Mouse (Mus musculus): ENCODE results near the gene Nr4a1. TPM values are rescaled to one million over a fixed set of nuclear protein-coding genes. Genes with fewer than 3 reads are reported as not detected.

The Nr4a1 gene
- polyA plus RNA-seq, 1 experiment from 2014 or later: 2.4 TPM

- H3K4me3 ChIP-seq: no peak overlapping the region
- no peaks in the 10 kb centered on the region for H3K9me3 ChIP-seq (replicated peaks)
- ATAC-seq: no peak
- H3K36me3 ChIP-seq (ENCODE audit: poor library complexity, severe bottlenecking): no peaks in the 10 kb centered on the region
- peaks cover 8% of the 10 kb centered on the region for H3K4me1 ChIP-seq
- no peak overlapping the region for H3K4me2 ChIP-seq
- H3K9ac ChIP-seq: no peak overlapping the region
- 60% methylated on average over 14 of the region's 15 CpGs for WGBS
- no peak overlapping the region for H3K27ac ChIP-seq
- H3K27me3 ChIP-seq: no peaks in the 10 kb centered on the region
Observed at GRCm38 (mm10) chr15:101311087-101311770, 57.2 kb downstream of the Nr4a1 start.

DNA sequence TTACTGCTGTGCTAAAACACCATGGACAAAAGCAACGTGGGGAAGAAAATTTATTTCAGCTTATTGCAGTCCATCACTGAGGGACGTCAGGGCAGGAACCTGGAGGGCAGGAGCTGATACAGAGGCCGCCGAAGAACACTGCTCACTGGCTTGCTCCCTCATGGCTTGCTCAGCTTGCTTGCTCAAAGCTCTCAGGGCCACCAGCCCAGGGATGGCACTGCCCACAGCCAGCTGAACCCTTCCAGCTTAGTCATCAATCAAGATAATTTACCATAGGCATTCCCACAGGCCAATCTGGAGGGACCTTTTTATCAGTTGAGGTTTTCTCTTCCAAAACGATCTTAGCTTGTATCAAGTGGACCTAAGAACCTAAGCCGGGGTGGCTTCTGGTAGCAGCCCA lies 57.9 kb downstream of the Nr4a1 start:
- no peak overlapping the region for H3K4me2 ChIP-seq
- no peaks in the 10 kb centered on the region for H3K27me3 ChIP-seq
- no peaks in the 10 kb centered on the region for H3K9me3 ChIP-seq (replicated peaks)
- H3K9ac ChIP-seq: no peak overlapping the region
- no peak overlapping the region for H3K4me3 ChIP-seq
- no peaks in the 10 kb centered on the region for H3K36me3 ChIP-seq (ENCODE audit: poor library complexity, severe bottlenecking)
- 88% methylated on average over 6 of the region's 6 CpGs for WGBS
- peaks cover 16% of the 10 kb centered on the region for H3K4me1 ChIP-seq
- no peak for ATAC-seq
- no peak overlapping the region for H3K27ac ChIP-seq

GRCm38 (mm10) chr15:101315378-101315777 lies 61.3 kb downstream of the Nr4a1 start:
- 75% methylated on average over 4 of the region's 4 CpGs for WGBS
- ATAC-seq: peak; percentile 39; the same call in 1 of the 2 replicates
- no peak overlapping the region for H3K27ac ChIP-seq
- H3K9ac ChIP-seq: no peak overlapping the region
- H3K36me3 ChIP-seq (ENCODE audit: poor library complexity, severe bottlenecking): no peaks in the 10 kb centered on the region
- 0 out of 2 replicates have a peak overlapping the region, but pooled peaks have one; percentile 6 for H3K4me3 ChIP-seq
- peaks cover 12% of the 10 kb centered on the region for H3K4me1 ChIP-seq
- no peaks in the 10 kb centered on the region for H3K27me3 ChIP-seq
- peak overlapping the region; percentile 41; the same call in 1 of the 2 replicates for H3K4me2 ChIP-seq
- H3K9me3 ChIP-seq (replicated peaks): no peaks in the 10 kb centered on the region

DNA sequence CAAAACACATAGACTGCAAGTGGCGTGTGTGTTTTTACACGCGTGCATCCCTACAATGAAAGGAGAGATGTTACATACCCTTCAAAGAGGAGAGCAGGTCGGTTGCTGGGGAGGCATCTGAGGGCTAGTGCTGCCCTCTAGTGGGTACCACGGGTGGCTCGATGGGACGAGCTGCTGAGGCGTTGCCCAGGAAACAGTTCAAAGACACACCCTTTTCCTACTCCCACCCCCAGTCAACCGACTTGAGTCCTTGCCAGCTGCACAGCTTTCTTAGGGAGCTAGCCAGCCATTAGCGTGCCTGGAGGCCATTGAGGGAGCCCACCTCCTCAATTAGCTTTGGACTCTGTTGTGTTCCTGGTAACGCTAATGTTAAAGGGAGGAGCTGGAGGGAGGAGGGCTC lies 61.8 kb downstream of the Nr4a1 start:
- Histone ChIP-seq H3K4me2 (peak overlapping the region; percentile 41), H3K27ac (no peak overlapping the region), H3K9ac (no peak overlapping the region), H3K4me1 (peaks cover 12% of the 10 kb centered on the region), H3K36me3 (ENCODE audit: poor library complexity, severe bottlenecking) (no peaks in the 10 kb centered on the region), H3K9me3 (replicated peaks) (no peaks in the 10 kb centered on the region), H3K4me3 (0 out of 2 replicates have a peak overlapping the region, but pooled peaks have one; percentile 6), H3K27me3 (no peaks in the 10 kb centered on the region)
- 3% methylated on average over 11 of the region's 11 CpGs for whole genome bisulfite sequencing
- peak; percentile 92 for ATAC-seq

DNA sequence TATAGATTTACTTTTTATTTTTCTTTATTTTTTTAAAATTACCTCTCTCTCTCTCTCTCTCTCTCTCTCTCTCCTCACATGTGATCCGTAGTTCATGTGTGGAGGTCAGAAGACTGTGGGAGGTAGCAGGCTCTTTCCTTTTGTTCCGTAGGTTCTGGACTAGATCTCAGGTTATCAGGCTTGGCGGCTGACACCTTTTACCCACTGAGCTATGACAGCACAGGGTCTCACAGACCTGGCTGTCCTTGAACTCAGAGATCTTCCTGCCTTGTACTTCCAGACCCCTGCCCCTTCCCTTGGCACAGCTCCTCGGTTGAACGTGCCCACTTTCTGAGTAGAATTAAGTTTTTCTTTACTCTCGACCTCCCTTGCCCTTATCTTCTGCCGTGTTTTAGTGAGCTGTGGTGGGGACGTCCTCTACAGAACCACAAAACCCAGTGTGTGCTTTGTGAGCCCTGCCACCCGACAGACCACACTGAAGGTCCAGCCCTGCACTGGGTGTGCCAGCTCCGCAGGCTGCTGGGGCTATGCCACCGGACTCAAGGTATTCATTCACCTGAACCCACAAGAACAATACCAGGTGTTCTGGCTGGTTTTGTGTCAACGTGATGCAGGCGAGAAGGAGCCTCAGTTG lies 62.3 kb downstream of the Nr4a1 start:
- no peaks in the 10 kb centered on the region for H3K9me3 ChIP-seq (replicated peaks)
- H3K4me3 ChIP-seq: no peak overlapping the region
- H3K27me3 ChIP-seq: no peaks in the 10 kb centered on the region
- peaks cover 12% of the 10 kb centered on the region for H3K4me1 ChIP-seq
- 58% methylated on average over 13 of the region's 13 CpGs for WGBS
- peak overlapping the region; percentile 41 for H3K4me2 ChIP-seq
- H3K9ac ChIP-seq: no peak overlapping the region
- no peaks in the 10 kb centered on the region for H3K36me3 ChIP-seq (ENCODE audit: poor library complexity, severe bottlenecking)
- peak; percentile 72 for ATAC-seq
- H3K27ac ChIP-seq: no peak overlapping the region

- Histone ChIP-seq H3K4me2 (no peak overlapping the region), H3K4me3 (no peak overlapping the region), H3K27ac (no peak overlapping the region), H3K27me3 (no peaks in the 10 kb centered on the region), H3K9me3 (replicated peaks) (no peaks in the 10 kb centered on the region), H3K9ac (no peak overlapping the region), H3K36me3 (ENCODE audit: poor library complexity, severe bottlenecking) (no peaks in the 10 kb centered on the region), H3K4me1 (peaks cover 12% of the 10 kb centered on the region)
- no peak for ATAC-seq
- 87% methylated on average over 18 of the region's 18 CpGs for WGBS
Observed at GRCm38 (mm10) chr15:101316913-101317813, 63.1 kb downstream of the Nr4a1 start.

GRCm38 (mm10) chr15:101317814-101318500 lies 63.9 kb downstream of the Nr4a1 start:
- H3K9ac ChIP-seq: no peak overlapping the region
- ATAC-seq: no peak
- no peaks in the 10 kb centered on the region for H3K36me3 ChIP-seq (ENCODE audit: poor library complexity, severe bottlenecking)
- no peaks in the 10 kb centered on the region for H3K27me3 ChIP-seq
- WGBS: 81% methylated on average over 2 of the region's 2 CpGs
- H3K4me2 ChIP-seq: no peak overlapping the region
- no peak overlapping the region for H3K4me3 ChIP-seq
- no peak overlapping the region for H3K27ac ChIP-seq
- H3K4me1 ChIP-seq: peaks cover 12% of the 10 kb centered on the region
- H3K9me3 ChIP-seq (replicated peaks): no peaks in the 10 kb centered on the region

DNA sequence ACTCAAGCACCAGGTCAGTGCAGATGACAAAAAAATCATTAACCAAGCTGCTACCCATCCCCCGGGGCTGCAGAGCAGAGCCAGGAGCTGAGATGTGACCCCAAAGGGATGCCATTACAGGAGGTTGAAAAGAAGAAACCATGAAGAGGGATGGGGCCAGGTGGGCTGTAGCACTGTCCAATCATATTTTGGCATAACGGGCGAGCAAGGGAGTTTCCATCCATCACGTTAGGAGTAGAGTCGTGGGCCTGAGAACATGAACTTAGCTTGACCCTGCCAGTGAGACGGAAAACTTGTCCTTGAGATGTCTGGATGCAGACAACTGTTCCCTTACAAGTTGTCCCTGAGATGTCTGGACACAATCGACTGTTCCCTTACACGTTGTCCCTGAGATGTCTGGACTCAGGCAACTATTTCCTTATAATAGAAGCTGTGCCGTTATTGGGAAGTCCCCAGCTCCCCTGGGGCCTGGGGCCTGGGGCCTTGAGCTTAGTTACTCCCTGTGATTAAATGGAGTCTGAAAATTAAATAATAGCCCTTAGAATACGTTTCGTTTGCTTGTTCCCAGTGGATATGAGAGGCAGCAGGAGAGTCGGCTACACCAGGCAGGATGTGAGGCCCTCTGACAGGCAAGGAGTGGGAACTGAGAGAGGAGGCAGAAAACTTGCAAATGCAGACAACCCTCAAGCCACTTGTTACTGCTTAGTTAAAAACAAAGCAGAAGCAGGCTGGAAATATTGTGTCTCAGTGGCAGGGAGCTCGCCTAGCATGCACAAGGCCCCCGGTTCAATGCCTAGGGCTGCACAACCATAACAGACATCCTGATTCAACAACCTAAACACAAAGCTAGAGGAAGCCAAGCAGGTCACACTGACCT lies 65.1 kb downstream of the Nr4a1 start:
- no peaks in the 10 kb centered on the region for H3K9me3 ChIP-seq (replicated peaks)

GRCm38 (mm10) chr15:101320010-101320617 lies 66.0 kb downstream of the Nr4a1 start:
- 90% methylated on average over 6 of the region's 6 CpGs for WGBS
- Histone ChIP-seq H3K4me2 (no peak overlapping the region), H3K36me3 (ENCODE audit: poor library complexity, severe bottlenecking) (no peaks in the 10 kb centered on the region), H3K27me3 (no peaks in the 10 kb centered on the region), H3K9me3 (replicated peaks) (no peaks in the 10 kb centered on the region), H3K27ac (no peak overlapping the region), H3K9ac (no peak overlapping the region), H3K4me1 (peaks cover 12% of the 10 kb centered on the region), H3K4me3 (no peak overlapping the region)
- ATAC-seq: no peak

More for the DNA sequence above, 65.1 kb downstream of the Nr4a1 start:
- ATAC-seq: no peak
- no peaks in the 10 kb centered on the region for H3K36me3 ChIP-seq (ENCODE audit: poor library complexity, severe bottlenecking)
- no peak overlapping the region for H3K9ac ChIP-seq
- H3K4me3 ChIP-seq: no peak overlapping the region
- 67% methylated on average over 14 of the region's 14 CpGs for WGBS
- H3K4me1 ChIP-seq: peaks cover 12% of the 10 kb centered on the region
- no peak overlapping the region for H3K27ac ChIP-seq
- H3K27me3 ChIP-seq: no peaks in the 10 kb centered on the region
- H3K4me2 ChIP-seq: no peak overlapping the region

DNA sequence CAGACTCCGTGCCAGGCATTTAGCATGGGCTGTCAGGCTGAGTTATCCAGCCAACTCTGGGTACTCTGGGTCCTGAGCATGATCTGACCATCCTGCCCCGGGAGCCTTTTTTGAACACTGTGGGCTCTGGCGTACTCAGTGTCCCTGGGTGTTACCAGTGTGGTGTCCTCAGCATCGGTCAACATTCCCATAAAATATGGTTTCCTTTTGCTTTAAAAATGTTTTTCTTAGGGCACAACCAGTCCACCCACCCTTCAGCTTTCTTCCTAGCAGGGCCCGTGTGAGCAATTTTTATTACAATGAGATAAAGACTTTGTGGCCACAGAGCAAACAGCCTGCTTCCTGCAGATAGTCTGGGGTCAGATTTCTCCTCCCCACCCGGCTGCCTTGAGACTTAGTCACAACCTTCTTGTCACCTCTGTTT lies 66.6 kb downstream of the Nr4a1 start:
- Histone ChIP-seq H3K27me3 (no peaks in the 10 kb centered on the region), H3K36me3 (ENCODE audit: poor library complexity, severe bottlenecking) (no peaks in the 10 kb centered on the region), H3K4me2 (no peak overlapping the region), H3K9ac (no peak overlapping the region), H3K4me3 (no peak overlapping the region), H3K9me3 (replicated peaks) (no peaks in the 10 kb centered on the region), H3K27ac (no peak overlapping the region), H3K4me1 (peaks cover 12% of the 10 kb centered on the region)
- ATAC-seq: no peak
- WGBS: 72% methylated on average over 6 of the region's 6 CpGs
